Mouse (Mus musculus): ENCODE measurements around the gene Neurl1a.

GRCm38 (mm10) chr19:47291307-47292080 lies 112.9 kb downstream of the Neurl1a start:
- no peak for TF ChIP-seq MAX (IDR thresholded peaks at IDR 0.05)
- TF ChIP-seq CTCF (IDR thresholded peaks at IDR 0.05; ENCODE audit: control insufficient read depth, insufficient read depth, insufficient read length), result no peak
- TF ChIP-seq CEBPB (IDR thresholded peaks at IDR 0.05; ENCODE audit: low read depth), result no peak

All from C2C12 (cell line).